Mouse (Mus musculus): ENCODE measurements at regions not wholly inside any gene's neighbourhood (a gene's known extent, or its start where the extent isn't known, plus 50 kb on each side); places are given as distances from the start of the nearest gene placed in this dataset.

DNA sequence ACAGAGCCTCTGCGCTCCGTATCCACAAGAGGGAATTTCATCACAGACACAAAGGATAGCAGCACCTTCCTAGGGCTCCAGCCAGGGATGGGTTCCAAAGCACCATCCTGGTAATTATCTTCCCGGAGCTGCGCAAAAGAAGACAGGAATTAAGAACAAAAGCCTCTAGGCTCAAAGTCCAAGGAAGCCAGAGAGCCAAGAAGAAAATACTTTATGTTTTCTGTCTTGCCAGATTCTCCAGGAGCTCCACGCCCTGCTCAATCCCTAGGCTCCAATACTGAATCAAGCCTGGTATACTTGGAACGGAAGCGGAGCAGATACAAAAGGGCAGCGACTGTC is 54.4 kb downstream of the Irf2bpl start:
- no peak for DNase-seq (ENCODE audit: extremely low read depth, low read depth)

DNA sequence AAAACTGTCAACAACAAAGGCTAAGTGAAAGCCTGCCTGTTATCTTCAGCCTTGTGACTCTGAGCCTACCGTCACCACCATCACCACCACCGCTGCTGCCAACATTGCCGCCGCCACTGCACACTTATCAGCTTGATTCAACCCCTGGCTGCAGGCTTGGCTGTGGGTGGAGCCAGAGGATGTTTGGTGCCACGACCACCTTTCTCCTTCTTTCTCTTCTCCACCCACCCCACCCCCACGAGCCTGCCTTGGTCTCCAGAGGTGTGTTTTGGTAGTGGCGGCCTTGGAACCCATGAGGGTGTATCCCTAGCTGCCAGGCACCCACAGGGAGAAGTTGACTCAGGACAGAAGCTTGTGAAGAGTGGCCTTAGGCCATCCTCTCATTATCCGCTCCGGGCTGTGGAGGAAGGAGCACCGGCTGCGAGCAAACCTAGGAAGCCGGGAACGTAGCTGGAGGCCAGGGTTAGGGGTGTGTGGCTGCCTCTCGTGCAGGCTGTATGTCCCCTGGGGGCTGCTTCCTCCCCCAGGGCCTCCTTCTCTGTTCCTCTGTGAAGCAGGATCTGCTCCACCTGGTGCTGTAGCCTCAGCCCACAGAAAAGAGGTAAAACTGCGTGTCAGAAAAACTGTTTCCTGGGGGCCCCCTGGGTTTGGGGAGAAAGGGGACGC is 54.9 kb downstream of the Irf2bpl start:
- DNase-seq (ENCODE audit: extremely low read depth, low read depth), result no peak

DNA sequence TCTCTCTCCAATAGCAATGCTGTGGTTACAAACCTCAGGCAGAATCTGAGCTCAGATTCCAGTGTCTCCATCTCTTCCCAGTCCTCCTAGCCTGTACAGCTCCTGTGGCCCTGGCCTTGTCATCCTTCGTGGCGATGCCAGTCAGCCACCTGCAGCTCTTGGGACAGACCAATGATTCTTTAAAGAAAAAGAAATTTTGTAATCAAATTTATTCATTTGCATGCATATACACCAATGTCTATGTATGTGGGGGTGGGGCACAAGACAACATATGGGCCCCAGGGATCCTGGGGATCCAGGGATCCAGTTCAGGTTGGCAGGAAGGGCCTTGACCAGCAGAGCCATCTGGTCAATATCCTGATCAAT is 57.4 kb downstream of the Irf2bpl start:
- no peak for DNase-seq (ENCODE audit: extremely low read depth, low read depth)

- no peak for DNase-seq (ENCODE audit: extremely low read depth, low read depth)
Measured at GRCm38 (mm10) chr12:86826420-86827240, 58.0 kb downstream of the Irf2bpl start.

DNA sequence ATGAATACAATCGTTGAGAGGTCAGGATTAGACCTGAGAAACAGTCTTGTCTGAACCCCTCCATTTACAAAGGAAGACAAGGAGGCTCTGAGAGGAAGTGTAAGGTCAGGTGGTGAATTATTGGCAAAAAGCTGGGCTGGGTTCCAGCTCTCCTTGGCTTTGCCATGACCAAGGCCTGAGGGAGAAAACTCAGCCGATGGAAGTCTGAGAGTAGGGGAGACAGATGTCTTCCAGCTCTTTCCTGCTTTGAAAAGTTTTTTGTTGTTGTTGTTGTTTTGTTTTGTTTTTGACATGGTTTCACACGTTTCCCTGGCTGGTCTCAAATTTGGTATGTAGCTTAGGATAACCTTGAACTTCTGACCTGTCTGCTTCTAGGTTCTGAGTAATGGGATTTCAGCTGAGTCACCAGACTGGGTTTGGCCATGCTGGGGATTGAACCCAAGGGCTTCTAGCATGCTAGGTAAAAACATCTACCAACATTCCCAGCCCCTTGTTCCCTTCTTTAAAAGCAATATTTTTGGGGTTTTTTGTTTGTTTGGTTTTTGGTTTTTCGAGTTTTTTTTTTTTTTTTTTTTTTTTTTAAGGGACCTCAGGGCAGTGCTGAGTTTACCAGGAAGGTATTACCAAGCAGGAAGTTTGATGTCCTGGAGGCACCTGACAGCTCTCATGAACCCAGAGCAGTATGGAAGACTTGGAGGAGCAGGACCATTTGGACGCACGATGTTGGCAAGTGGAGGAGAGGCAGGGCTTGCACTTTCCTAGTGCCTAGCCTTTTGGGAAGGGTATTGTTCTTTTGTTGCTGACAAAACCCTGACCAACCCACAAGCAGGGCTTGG is 58.8 kb downstream of the Irf2bpl start:
- no peak for DNase-seq (ENCODE audit: extremely low read depth, low read depth)

DNA sequence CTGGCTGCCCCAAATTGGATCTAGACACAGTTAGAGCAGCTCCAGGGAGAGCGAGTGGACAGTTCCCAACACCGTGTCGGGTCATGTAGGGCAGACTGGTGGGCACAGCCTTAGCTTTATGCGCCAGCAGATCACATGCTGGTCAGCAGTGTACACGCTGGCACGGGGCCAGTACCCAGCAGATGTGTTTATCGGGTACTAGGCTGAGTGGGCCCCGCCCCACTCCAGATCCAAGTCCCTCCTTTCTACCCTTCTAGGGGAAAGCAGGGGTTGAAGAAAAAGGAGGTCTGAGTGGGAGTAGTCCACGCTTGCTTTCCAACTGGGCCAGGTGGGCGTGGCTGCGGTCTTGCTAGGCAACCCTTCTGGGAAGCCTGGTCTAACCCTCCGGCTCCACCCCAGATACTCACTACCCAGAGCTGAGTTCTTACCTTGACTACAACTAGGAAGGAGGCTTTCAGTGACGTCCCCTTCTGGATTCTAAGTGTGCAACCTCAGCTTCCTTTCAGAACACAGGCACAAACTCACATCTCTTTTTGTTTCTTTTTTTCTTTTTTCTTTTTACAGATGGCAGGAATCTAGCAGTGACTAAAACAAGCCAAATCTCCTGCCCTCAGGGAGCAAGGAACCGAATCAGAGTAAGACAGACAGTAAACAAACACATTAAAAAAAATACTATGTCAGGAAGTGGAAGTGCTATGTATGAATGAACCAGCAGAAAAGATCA is 59.6 kb downstream of the Irf2bpl start:
- peak; percentile 91 for DNase-seq (ENCODE audit: extremely low read depth, low read depth)

DNA sequence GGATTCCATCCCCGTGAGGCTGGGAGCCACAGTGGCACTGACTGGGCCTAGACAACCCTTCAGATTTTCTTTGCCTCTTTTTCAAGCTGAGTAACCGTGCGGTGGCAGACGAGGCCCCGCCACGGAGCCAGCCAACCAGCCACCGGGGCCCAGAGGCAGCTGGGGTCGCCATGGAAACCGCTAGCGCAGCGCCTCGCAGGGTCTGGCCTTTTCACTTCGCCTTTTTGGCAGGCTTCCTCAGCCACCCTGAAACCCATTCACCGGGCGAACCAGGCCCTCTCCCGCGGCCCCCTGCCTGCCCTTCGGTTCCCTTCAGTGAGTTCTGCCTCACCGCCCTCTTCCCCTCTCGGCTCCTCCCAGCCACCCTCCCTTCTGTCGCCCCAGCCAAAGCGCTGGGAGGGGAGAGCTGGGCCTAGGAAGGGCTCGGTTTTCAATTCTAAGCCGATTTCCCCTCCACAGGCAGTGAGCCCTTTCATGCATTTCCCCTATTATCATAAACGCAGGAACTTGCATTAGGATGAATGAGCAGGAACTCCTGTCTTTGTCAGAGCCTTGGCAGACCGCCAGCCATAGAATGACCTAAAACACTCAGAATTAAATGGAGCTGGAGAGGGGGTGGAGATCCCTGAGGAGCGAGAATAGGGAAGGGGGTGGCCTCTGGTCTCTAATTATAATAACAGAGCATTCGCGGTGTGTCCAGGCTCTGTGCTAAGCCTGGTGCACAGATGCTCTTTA is 60.6 kb downstream of the Irf2bpl start:
- DNase-seq (ENCODE audit: extremely low read depth, low read depth), result peak; percentile 83

- no peak for DNase-seq (ENCODE audit: extremely low read depth, low read depth)
Measured at GRCm38 (mm10) chr12:86823488-86823854, 61.1 kb downstream of the Irf2bpl start.

DNA sequence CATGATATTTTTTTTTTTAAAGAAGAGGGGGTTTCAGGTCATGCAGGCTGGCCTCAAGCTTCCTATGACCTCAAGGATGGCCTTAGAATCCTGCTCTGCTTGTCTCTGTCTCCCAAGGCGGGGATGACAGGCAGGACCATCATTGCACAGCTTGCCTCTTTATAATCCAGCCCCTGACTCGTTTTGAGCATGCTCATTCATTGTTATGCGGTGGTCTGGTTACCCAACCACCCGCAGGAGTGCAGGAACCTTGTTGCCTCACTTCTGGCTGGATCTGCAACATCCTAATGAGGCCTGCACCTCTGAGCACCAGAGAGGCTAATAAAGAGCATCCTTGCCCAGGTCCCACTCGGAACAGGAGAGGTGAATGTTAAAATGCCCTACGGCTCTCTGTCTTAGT is 63.4 kb downstream of the Irf2bpl start:
- no peak for DNase-seq (ENCODE audit: extremely low read depth, low read depth)

DNA sequence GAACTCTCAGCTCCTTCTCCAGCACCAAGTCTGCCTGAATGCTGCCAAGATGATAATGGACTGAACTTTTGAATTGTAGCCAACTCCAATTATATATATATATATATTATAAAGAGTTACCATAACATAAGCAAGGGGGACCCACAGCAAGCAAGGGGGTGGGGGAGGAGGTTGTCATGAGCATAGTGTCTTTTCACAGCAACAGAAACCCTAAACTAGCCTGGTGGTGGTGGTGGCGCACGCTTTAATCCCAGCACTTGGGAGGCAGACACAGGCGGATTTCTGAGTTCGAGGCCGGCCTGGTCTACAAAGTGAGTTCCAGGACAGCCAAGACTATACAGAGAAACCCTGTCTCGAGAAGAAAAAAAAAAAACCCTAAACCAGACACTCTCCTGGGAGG is 65.0 kb downstream of the Irf2bpl start:
- DNase-seq (ENCODE audit: extremely low read depth, low read depth), result no peak

GRCm38 (mm10) chr12:86819163-86819562 is 65.4 kb downstream of the Irf2bpl start:
- DNase-seq (ENCODE audit: extremely low read depth, low read depth), result peak; percentile 46

DNA sequence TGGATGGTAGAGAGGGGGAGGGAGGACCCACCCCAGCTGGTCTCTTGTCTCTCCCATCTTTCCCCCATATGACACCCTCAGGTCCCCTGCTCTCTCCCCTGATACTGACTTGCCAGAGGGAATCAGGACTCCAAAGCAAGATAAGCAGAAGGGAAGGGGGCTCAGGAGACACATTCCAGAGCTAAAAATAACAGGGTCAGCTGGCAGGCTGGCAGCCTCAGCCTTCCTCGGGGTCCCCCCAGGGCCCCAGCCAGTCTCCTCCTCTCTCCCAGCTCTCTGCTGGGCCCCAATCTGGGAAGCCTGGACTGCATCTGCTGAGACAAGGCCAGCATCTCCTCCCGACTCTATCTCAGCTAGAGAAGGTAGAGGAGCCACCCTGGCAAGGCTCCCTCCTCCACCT is 66.4 kb downstream of the Irf2bpl start:
- no peak for DNase-seq (ENCODE audit: extremely low read depth, low read depth)

DNA sequence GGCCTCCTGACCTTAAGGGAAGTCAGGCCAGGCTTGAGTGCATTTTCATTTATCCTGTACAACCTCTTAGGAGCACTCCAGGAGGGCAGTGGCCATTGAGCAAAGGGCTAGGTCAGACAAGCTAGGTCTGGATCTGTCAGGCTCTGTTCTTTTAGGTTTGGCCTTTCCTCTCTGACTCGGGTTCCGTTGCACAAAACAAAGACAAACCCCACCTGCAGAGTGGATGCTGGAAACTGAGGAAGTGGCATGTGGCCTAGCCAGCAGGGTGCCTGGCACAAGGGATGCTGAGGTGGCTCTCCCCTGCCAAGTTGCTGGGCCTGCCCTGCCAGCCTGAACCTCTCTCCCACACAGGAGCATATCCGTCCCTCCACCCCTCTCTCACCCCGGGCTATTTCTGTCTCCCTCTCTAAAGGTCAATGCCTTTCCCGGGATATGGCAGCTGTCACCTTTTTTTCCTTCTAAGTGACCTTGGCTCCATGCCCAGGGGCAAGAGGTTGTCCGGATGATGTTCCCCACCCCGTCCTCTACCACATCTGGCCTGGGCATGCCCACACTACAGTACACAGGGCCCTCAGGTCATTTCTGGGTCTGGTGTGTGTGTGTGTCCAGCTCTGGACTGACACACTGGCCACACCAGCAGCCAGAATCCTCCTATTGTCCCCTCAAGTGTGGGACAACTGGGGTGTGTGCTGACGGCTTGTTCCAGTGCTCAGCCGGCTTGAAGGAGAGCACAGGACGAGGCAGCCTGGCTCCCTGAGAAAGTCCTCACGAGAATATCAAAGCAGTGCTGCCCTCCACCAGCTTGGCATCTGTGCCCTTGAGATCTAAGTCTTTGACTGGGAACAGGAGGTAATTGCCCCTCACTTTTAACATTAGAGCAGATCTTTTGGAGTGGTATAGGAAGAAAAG is 67.6 kb downstream of the Irf2bpl start:
- DNase-seq (ENCODE audit: extremely low read depth, low read depth), result no peak

GRCm38 (mm10) chr12:86816171-86816701 is 68.4 kb downstream of the Irf2bpl start:
- peak; percentile 69 for DNase-seq (ENCODE audit: extremely low read depth, low read depth)

GRCm38 (mm10) chr12:86814740-86815139 is 69.9 kb downstream of the Irf2bpl start:
- DNase-seq (ENCODE audit: extremely low read depth, low read depth), result no peak

Measured in MEL-GATA-1-ER (cell line).